Mouse (Mus musculus) forebrain, embryonic 14.5 days (tissue): ENCODE measurements around the gene Abcg2. TPM values are rescaled to one million over a fixed set of nuclear protein-coding genes. Genes with fewer than 3 reads are reported as not detected.

Experiments used
- ATAC-seq: fragments of 200-750 bp; cut with Nextera tagmentation; 2 replicates; pipeline ENCODE4 v1.8.0; 2017; ENCODE audit warnings: mild to moderate bottlenecking, moderate library complexity
- DNase-seq: peaks from one replicate; pipeline ENCODE4 v3.0.0-alpha.2; 2015; ENCODE audit warnings: low spot score
- H3K27ac ChIP-seq: fragments of 300-500 bp; sonication (generic); 2 replicates; pipeline ENCODE4 v1.5.1; 2014; ENCODE audit warnings: low read depth, mild to moderate bottlenecking, control low read depth, low read length, moderate library complexity
- H3K27me3 ChIP-seq: fragments of 300-500 bp; sonication (generic); replicated peaks from 2 replicates; pipeline ENCODE4 v1.6.1; 2014; ENCODE audit warnings: low read length, control low read depth, mixed read lengths; ENCODE audit not compliant: control insufficient read depth, insufficient read depth
- H3K36me3 ChIP-seq: fragments of 300-500 bp; sonication (generic); 2 replicates; pipeline ENCODE4 v1.6.1; 2014; ENCODE audit warnings: low read length, control low read depth; ENCODE audit not compliant: control insufficient read depth, insufficient read depth
- H3K4me1 ChIP-seq: fragments of 300-500 bp; sonication (generic); 2 replicates; pipeline ENCODE4 v1.6.1; 2014; ENCODE audit warnings: antibody characterized with exemption, low read length, control low read depth; ENCODE audit not compliant: control insufficient read depth, insufficient read depth
- H3K4me2 ChIP-seq: fragments of 300-500 bp; sonication (generic); 2 replicates; pipeline ENCODE4 v1.6.1; 2014; ENCODE audit warnings: mild to moderate bottlenecking, control low read depth, low read length
- H3K4me3 ChIP-seq: fragments of 300-500 bp; sonication (generic); 2 replicates; pipeline ENCODE4 v1.5.1; 2014; ENCODE audit warnings: low read depth, low read length, control low read depth
- H3K9ac ChIP-seq: fragments of 300-500 bp; sonication (generic); 2 replicates; pipeline ENCODE4 v1.6.1; 2014; ENCODE audit warnings: mild to moderate bottlenecking, low read length, control low read depth, moderate library complexity
- H3K9me3 ChIP-seq: fragments of 300-500 bp; sonication (generic); replicated peaks from 2 replicates; pipeline ENCODE4 v1.6.1; 2016; ENCODE audit warnings: low read length, control low read depth, mixed read lengths; ENCODE audit not compliant: control insufficient read depth
- WGBS: fragments of 180-500 bp; shearing (Covaris S2); extraction: QIAGEN DNeasy Blood & Tissue Kit; methylation state at CpG from one replicate; pipeline ENCODE4 v1.1.7; 2014; 5-methylcytosine and 5-hydroxymethylcytosine counted together
- polyA plus RNA-seq: library from polyadenylated mRNA; unstranded; fragments of >200 nt; fragmentation: Nextera tagmentation; extraction: Ambion mirVana; gene quantifications from 2 replicates; pipeline ENCODE4 v1.2.1, GENCODE M21; 2014

Abcg2 gene
- polyA plus RNA-seq, 1 experiment from 2014 or later = 35.6 TPM

GRCm38 (mm10) chr6:58624126-58624525 lies 39.8 kb downstream of the Abcg2 start:
- Histone ChIP-seq H3K9ac (no peak overlapping the region), H3K9me3 (no peaks in the 10 kb centered on the region), H3K4me1 (no peaks in the 10 kb centered on the region), H3K27ac (no peak overlapping the region), H3K4me2 (no peak overlapping the region), H3K36me3 (no peaks in the 10 kb centered on the region), H3K4me3 (no peak overlapping the region), H3K27me3 (no peaks in the 10 kb centered on the region)
- no peak for ATAC-seq
- no peak for DNase-seq
- 92% methylated on average over 5 of the region's 5 CpGs for WGBS

DNA sequence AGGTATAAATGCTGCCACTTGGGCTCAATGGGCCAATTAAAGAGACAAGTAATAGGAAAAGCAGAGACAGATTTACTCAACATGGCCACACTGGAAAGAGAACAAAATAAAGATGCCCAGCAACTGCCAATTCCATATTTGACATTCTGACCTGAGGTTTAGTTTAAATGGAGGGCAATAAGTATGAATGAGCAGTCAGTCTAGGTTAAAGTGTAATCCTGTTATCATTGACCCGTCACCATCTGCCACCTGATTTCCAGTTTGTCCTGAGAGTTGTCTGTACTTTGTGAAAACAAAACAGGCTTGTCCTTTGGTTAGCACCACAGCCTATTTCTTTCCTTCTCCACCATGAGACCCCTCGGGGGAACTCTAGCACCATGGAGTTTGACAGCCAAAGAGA lies 44.9 kb downstream of the Abcg2 start:
- Histone ChIP-seq H3K4me3 (no peak overlapping the region), H3K27me3 (no peaks in the 10 kb centered on the region), H3K9me3 (no peaks in the 10 kb centered on the region), H3K4me1 (no peaks in the 10 kb centered on the region), H3K27ac (no peak overlapping the region), H3K4me2 (no peak overlapping the region), H3K36me3 (no peaks in the 10 kb centered on the region), H3K9ac (no peak overlapping the region)
- 93% methylated on average over 2 of the region's 2 CpGs for WGBS
- ATAC-seq = no peak
- DNase-seq = no peak

GRCm38 (mm10) chr6:58632419-58632818 lies 48.1 kb downstream of the Abcg2 start:
- H3K27ac ChIP-seq = no peak overlapping the region
- H3K9ac ChIP-seq = no peak overlapping the region
- no peak for ATAC-seq
- no peaks in the 10 kb centered on the region for H3K36me3 ChIP-seq
- no peak for DNase-seq
- H3K4me2 ChIP-seq = no peak overlapping the region
- no peaks in the 10 kb centered on the region for H3K27me3 ChIP-seq
- no peak overlapping the region for H3K4me3 ChIP-seq
- WGBS = 69% methylated on average over 3 of the region's 3 CpGs
- no peaks in the 10 kb centered on the region for H3K9me3 ChIP-seq
- no peaks in the 10 kb centered on the region for H3K4me1 ChIP-seq

DNA sequence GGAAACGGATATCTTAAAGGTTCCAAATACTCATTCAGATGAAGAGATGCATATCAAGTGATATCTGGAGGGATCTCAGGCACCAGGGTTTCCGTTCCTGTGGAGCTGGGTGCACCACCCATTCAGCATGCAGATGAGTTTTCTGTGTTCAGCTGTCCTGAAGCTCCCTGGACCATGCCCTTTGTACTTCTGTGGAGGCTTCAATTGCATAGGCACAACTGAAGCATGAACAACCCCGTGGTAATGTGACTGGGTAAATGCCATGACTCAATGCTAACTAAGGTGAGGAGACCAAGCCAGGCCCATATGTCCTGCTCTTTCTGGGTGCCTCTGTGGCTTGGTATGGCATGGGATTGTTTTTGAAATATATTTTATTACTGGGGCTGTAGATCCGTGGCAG lies 49.4 kb downstream of the Abcg2 start:
- H3K4me3 ChIP-seq = no peak overlapping the region
- no peak overlapping the region for H3K4me2 ChIP-seq
- no peak for DNase-seq
- no peaks in the 10 kb centered on the region for H3K36me3 ChIP-seq
- H3K27me3 ChIP-seq = no peaks in the 10 kb centered on the region
- H3K4me1 ChIP-seq = no peaks in the 10 kb centered on the region
- H3K27ac ChIP-seq = no peak overlapping the region
- no peak overlapping the region for H3K9ac ChIP-seq
- no peaks in the 10 kb centered on the region for H3K9me3 ChIP-seq
- no peak for ATAC-seq
- 77% methylated on average over 4 of the region's 4 CpGs for WGBS

GRCm38 (mm10) chr6:58638566-58638965 lies 54.2 kb downstream of the Abcg2 start:
- no peaks in the 10 kb centered on the region for H3K9me3 ChIP-seq

GRCm38 (mm10) chr6:58639391-58639790 lies 55.1 kb downstream of the Abcg2 start:
- no peaks in the 10 kb centered on the region for H3K9me3 ChIP-seq
- 81% methylated on average over 2 of the region's 2 CpGs for WGBS
- no peak for ATAC-seq

More at GRCm38 (mm10) chr6:58638566-58638965, 54.2 kb downstream of the Abcg2 start:
- Histone ChIP-seq H3K9ac (no peak overlapping the region), H3K36me3 (no peaks in the 10 kb centered on the region), H3K4me1 (no peaks in the 10 kb centered on the region), H3K27me3 (no peaks in the 10 kb centered on the region), H3K4me2 (no peak overlapping the region), H3K4me3 (no peak overlapping the region), H3K27ac (no peak overlapping the region)
- ATAC-seq = no peak
- no peak for DNase-seq

DNA sequence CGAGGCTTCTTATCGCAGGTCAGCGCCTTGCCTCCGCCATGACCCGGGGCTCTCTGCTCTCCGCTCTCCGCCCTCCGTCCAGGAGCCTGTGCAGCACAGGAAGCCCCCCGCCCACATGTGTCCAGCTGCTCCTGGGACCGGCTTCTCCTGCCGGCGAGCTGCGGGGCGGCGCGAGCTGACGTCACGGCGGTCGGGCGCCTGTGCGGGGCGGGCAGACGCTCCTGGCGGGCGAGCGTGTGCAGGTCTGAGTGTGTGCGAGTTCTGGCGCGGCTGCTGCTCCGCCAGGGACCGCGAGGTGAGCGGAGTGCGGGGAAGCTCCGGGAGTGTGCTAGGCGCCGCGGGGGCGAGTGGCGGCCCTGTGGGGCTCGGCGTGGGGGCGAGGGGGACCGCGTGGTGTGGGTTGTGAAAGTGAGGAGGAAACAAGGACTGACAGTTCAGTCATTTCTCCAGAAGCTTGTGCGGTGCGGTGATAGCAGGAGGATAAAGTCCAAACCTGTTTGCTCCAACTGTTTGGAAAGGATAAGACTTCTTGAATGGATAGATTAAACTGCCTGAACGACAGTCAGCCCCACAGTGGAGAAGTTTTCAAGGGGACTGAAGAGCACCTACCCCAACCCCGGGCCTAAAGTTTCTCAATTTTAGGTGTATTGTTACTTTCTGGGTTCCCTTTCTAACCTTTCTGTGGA lies 56.2 kb downstream of the Abcg2 start:
- ATAC-seq = peak; percentile 99
- Histone ChIP-seq H3K4me1 (no peaks in the 10 kb centered on the region), H3K4me3 (peak overlapping the region; percentile 55), H3K9me3 (no peaks in the 10 kb centered on the region), H3K9ac (peak overlapping the region; percentile 74), H3K36me3 (no peaks in the 10 kb centered on the region), H3K27ac (0 out of 2 replicates have a peak overlapping the region, but pooled peaks have one; percentile 9), H3K4me2 (peak overlapping the region; percentile 85), H3K27me3 (no peaks in the 10 kb centered on the region)
- DNase-seq = peak; percentile 80
- under 1% methylated on average over 50 of the region's 50 CpGs for WGBS

More at GRCm38 (mm10) chr6:58639391-58639790, 55.1 kb downstream of the Abcg2 start:
- Histone ChIP-seq H3K36me3 (no peaks in the 10 kb centered on the region), H3K9ac (no peak overlapping the region), H3K27ac (no peak overlapping the region), H3K27me3 (no peaks in the 10 kb centered on the region), H3K4me3 (no peak overlapping the region), H3K4me1 (no peaks in the 10 kb centered on the region), H3K4me2 (no peak overlapping the region)
- no peak for DNase-seq

GRCm38 (mm10) chr6:58641056-58641799 lies 56.9 kb downstream of the Abcg2 start:
- Histone ChIP-seq H3K9ac (no peak overlapping the region), H3K4me1 (no peaks in the 10 kb centered on the region), H3K4me3 (peak overlapping the region; percentile 55), H3K36me3 (no peaks in the 10 kb centered on the region), H3K27ac (no peak overlapping the region), H3K9me3 (no peaks in the 10 kb centered on the region), H3K4me2 (peak overlapping the region; percentile 85), H3K27me3 (no peaks in the 10 kb centered on the region)
- ATAC-seq = no peak
- DNase-seq = no peak
- WGBS = 50% methylated on average over 11 of the region's 11 CpGs

- H3K4me2 ChIP-seq = no peak overlapping the region
- ATAC-seq (no peak), DNase-seq (no peak)
- H3K4me3 ChIP-seq = no peak overlapping the region
- H3K27ac ChIP-seq = no peak overlapping the region
- H3K27me3 ChIP-seq = no peaks in the 10 kb centered on the region
- no peaks in the 10 kb centered on the region for H3K4me1 ChIP-seq
- H3K9ac ChIP-seq = no peak overlapping the region
- H3K9me3 ChIP-seq = no peaks in the 10 kb centered on the region
- 82% methylated on average over 2 of the region's 2 CpGs for WGBS
- no peaks in the 10 kb centered on the region for H3K36me3 ChIP-seq
Measured at GRCm38 (mm10) chr6:58642191-58642590, 57.9 kb downstream of the Abcg2 start.
